Mouse (Mus musculus) testis, adult 10 weeks (tissue): ENCODE data around the gene Tenm2. TPM values are rescaled to one million over a fixed set of nuclear protein-coding genes. Genes with fewer than 3 reads are reported as not detected.

Experiments
- polyA plus RNA-seq: library from polyadenylated mRNA; stranded (reverse); fragments of 350-450 nt; fragmentation: Illumina TruSeq; extraction: RNeasy Lipid Tissue Mini Kit (QIAGEN cat#74804); gene quantifications from one replicate; pipeline ENCODE4 v1.2.3, GENCODE M21; 2014; ENCODE audit warnings: low read depth, low replicate concordance

Gene Tenm2
- polyA plus RNA-seq, result 0.22 TPM

GRCm38 (mm10) chr11:37235914-37236600 lies at the start of gene Tenm2:
Gene Tenm2, minus strand, starts transcription at chr11:37235964.

DNA sequence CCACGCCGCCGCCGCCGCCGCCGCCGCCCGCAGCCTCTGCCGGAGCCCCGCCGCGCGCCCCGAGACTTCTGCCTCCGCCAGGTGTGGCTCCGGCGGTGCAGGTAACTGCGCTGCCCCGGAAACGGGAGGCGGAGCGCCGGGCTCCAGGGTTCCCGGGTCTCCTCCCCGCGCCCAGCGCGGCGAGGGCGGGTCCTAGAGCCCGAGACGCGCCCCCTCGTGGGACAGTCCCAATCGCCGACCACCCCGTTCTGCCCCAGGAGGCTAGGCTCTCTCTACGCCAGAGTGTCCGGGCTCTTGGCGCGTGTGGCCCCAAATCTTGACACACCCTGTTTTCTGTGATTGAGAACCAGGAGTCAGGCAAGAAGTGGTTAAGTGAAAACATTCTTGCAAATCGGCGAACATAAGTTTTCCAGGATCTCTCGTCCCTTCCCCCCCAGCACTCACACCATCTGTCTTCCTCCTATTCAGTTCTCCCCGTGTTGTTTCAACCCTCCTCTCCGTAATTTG lies 1255.3 kb downstream of the Tenm2 start, which contains the start of gene Wwc1:
Wwc1 (minus strand) TSS at position 117 of the 507 bp plus-strand sequence.

